Comparison of ENCODE assay signal across 13 mouse cellular contexts in the genomic region with DNA sequence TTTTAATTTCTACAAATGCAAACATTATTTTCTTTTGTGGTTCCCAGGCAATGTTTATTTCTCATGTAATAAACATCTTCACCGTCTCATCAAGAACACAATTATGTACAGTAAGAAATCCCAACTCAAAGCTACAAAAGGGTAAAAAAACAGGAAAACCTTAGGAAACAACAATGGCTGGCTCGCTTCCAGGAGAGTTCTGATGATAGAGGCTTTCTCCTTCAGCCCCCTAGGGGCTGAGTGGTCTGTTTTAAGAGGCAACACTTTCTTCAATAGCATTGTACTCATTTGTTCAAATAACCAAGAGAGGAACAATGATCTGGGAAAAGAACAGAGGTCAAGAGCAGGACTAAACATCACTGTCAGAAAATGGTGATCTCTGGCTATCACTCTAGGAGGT.
DNase-seq lines count a peak whose midpoint lies in the region; ATAC-seq lines count a peak whose summit lies in the region.
"Had no signal": no experiment of that assay in that cellular context is flagged by ENCODE, and none has a peak within 500 bp of the region (broad histone marks: within the 10 kb centered on the region; RNA-seq: fewer than 3 reads in every experiment).

No protein-coding gene starts in this region.

- ATAC-seq in embryonic facial prominence, embryonic 14.5 days (ENCODE audit: low read depth), result no peak
- ATAC-seq in granulocyte monocyte progenitor cell, adult 5-6 weeks (replicated peaks; ENCODE audit: poor library complexity, severe bottlenecking), result no peak
- no peak for ATAC-seq in megakaryocyte-erythroid progenitor cell, adult 5-6 weeks (replicated peaks; ENCODE audit: low FRiP score, low TSS enrichment, poor library complexity, severe bottlenecking)

- no peaks in the 10 kb centered on the region for H3K36me3 ChIP-seq in embryonic facial prominence, embryonic 14.5 days (ENCODE audit: control insufficient read depth, insufficient read depth, low read length)
- no peaks in the 10 kb centered on the region for H3K36me3 ChIP-seq in embryonic facial prominence, embryonic 10.5 days (replicated peaks)
- H3K36me3 ChIP-seq: embryonic facial prominence, embryonic 13.5 days; hindbrain, embryonic 15.5 days; midbrain, embryonic 10.5 days had no signal

- no peaks in the 10 kb centered on the region for H3K4me1 ChIP-seq in embryonic facial prominence, embryonic 14.5 days (ENCODE audit: control insufficient read depth, insufficient read depth, low read length)
- H3K4me1 ChIP-seq in embryonic facial prominence, embryonic 10.5 days, result no peaks in the 10 kb centered on the region
- H3K4me1 ChIP-seq: embryonic facial prominence, embryonic 13.5 days had no signal

- intact Hi-C loops in heart, postnatal 25 days (cut with DNase I), result loop anchor here (5.0 kb wide), 1 partner anchor 134 kb away; no protein-coding TSS in a partner anchor

- H3K4me2 ChIP-seq in embryonic facial prominence, embryonic 14.5 days (ENCODE audit: low read depth, low read length), result no peak overlapping the region
- H3K4me2 ChIP-seq: embryonic facial prominence, embryonic 13.5 days; hindbrain, embryonic 15.5 days had no signal

- WGBS in embryonic facial prominence, embryonic 14.5 days, result 60% methylated on average over 2 of the region's 2 CpGs
- 79% methylated on average over 2 of the region's 2 CpGs for WGBS in embryonic facial prominence, embryonic 10.5 days

- no peak overlapping the region for H3K4me3 ChIP-seq in embryonic facial prominence, embryonic 14.5 days (ENCODE audit: low read depth, low read length)
- H3K4me3 ChIP-seq in embryonic facial prominence, embryonic 10.5 days, result no peak overlapping the region
- H3K4me3 ChIP-seq: embryonic facial prominence, embryonic 13.5 days; hindbrain, embryonic 15.5 days; midbrain, embryonic 10.5 days had no signal

- H3K27ac ChIP-seq in embryonic facial prominence, embryonic 14.5 days (replicated peaks; ENCODE audit: low read depth, low read length), result no peak overlapping the region
- no peak overlapping the region for H3K27ac ChIP-seq in embryonic facial prominence, embryonic 10.5 days (replicated peaks)
- H3K27ac ChIP-seq: embryonic facial prominence, embryonic 13.5 days; hindbrain, embryonic 15.5 days; midbrain, embryonic 10.5 days had no signal

- H3K9me3 ChIP-seq in embryonic facial prominence, embryonic 14.5 days (ENCODE audit: control insufficient read depth, low read length), result no peaks in the 10 kb centered on the region
- H3K9me3 ChIP-seq in embryonic facial prominence, embryonic 10.5 days, result no peaks in the 10 kb centered on the region
- H3K9me3 ChIP-seq: embryonic facial prominence, embryonic 13.5 days; hindbrain, embryonic 15.5 days; midbrain, embryonic 10.5 days had no signal

- no peaks in the 10 kb centered on the region for H3K27me3 ChIP-seq in embryonic facial prominence, embryonic 14.5 days (replicated peaks; ENCODE audit: control insufficient read depth, insufficient read depth, low read length)
- H3K27me3 ChIP-seq in embryonic facial prominence, embryonic 10.5 days (replicated peaks; ENCODE audit: low read depth, poor library complexity, severe bottlenecking), result no peaks in the 10 kb centered on the region
- H3K27me3 ChIP-seq: embryonic facial prominence, embryonic 13.5 days; hindbrain, embryonic 15.5 days had no signal

- no peak overlapping the region for H3K9ac ChIP-seq in embryonic facial prominence, embryonic 14.5 days (ENCODE audit: low read depth, low read length)
- H3K9ac ChIP-seq: embryonic facial prominence, embryonic 13.5 days; hindbrain, embryonic 15.5 days had no signal

- DNase-seq in embryonic facial prominence, embryonic 14.5 days (ENCODE audit: low spot score), result peak; percentile 48
- no peak for DNase-seq in embryonic facial prominence, embryonic 10.5 days (ENCODE audit: low spot score)
- peak; percentile 48 for DNase-seq in lung, postnatal 10 days
- no peak for DNase-seq in lung, postnatal 25 days (ENCODE audit: low spot score)
- peak; percentile 5 for DNase-seq in heart, postnatal 25 days (ENCODE audit: low spot score)
- DNase-seq in lung, postnatal 36 days, result peak; percentile 11
- DNase-seq: cerebellum, adult 18-20 months; spleen, adult 18-20 months had no signal

Comparison
In these comparisons a context has a peak if more than half of its experiments do, and no peak if none do; other contexts are left out.
1. DNase-seq: peak in embryonic facial prominence, embryonic 14.5 days (single experiment), lung, postnatal 10 days (single experiment), heart, postnatal 25 days (single experiment) and lung, postnatal 36 days (single experiment); none in embryonic facial prominence, embryonic 10.5 days (single experiment) and lung, postnatal 25 days (single experiment).